Mouse (Mus musculus) right cerebral cortex, postnatal 14 days (tissue): ENCODE data around the gene Nipal3.
A peak's percentile ranks its signal among the peaks of the same experiment; 100 is the strongest.

ENCODE experiments used
- DNase-seq: peaks from one replicate; pipeline ENCODE4 v3.0.0; 2022

Nipal3 gene

DNA sequence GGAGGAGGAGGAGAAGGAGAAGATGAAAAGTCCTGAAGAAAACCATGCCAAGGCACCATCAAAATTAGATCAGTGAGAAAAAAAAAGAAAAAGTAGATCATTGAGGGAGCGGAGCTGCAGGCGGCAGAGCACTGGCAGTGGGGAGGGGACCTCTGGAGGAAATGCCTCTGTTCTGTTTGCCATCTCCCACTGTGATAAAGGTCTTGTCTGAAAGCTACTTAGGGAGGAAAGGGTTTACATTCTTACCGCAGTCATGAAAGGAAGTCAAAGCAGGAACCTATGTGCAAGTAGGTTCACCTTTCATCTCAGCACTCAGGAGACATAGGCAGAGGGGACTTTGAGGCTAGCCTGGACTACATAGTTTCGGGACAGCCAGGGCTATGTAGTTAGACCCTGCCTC, 6.7 kb upstream of the Nipal3 start:
- DNase-seq = no peak

DNA sequence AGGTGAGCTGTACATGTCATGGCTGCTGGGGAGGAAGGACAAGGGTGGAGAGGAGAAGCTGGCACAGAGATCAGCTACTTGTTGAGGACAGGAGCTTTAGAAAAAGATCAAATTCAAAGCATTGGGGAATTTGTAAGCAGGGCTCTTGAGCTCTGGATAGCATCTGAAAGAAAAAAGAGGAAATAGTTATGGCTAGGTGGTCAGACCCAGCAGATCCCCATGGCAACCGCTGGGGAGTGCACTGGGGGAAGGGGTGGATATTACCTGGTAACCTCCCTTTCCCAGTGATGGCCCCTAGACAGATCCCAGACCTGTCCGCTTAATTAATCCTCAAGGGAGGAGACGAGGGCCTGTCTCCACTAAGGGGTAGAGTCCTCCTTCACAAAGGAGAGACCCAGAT, 5.0 kb upstream of the Nipal3 start:
- DNase-seq = no peak

DNA sequence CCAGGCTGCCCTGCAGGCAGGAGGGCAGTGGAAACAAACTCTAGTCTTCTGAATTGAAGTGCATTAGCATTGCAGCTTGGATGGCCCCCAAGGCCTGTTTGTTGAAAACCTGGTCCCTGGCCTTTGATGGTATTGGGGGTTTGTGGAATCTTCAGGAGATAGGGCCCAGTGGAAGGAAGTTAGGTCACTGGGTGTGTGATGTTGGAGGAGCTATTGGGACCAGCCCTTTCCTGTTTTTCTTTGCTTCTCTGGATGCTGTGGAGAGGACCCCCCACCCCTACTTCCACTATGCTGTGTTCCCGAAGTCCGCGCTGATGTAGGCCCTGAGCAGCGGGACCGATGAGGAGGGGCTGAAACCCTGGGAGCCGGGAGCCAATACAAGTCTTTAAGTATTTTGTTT, 3.3 kb upstream of the Nipal3 start:
- no peak for DNase-seq

DNA sequence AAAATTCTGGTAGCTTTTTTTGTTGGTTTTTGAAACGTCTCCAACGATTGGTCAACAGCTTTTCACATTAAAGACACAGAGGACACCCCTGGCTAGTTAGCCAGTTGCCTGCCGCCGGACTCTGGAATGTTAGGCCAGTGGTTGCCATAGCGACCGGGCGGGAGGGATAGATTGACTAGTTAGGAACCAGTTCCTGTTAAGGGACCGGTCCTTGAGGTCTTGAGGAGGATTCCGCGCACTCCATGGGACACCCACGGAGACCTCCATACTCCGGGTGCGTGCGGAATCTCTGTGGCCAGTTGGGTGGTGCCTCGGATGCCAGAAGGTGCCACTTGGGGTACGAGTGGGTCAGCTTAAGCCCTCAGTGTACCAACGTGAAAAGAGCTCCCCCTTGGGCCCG, 972 bp upstream of the Nipal3 start:
- DNase-seq = peak; percentile 52

DNA sequence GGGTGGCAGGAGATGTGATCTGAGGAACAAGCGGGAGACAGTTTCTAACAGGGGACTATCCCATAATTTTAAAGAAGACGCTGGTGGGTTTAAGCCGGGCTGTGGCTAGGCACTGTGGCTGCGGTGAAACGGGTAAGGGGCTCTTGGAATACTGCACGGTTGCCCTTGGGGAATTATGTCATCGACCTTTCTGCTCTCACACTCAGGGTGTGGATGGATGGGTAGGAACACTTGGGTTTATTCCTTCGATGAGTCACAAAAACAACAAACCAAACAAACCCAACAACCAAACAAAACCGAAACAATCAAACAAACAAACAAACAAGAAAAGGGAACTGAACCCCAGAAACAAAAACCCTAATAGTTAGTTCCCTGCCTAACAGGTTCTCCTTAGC, 556 bp upstream of the Nipal3 start:
- DNase-seq = no peak

DNA sequence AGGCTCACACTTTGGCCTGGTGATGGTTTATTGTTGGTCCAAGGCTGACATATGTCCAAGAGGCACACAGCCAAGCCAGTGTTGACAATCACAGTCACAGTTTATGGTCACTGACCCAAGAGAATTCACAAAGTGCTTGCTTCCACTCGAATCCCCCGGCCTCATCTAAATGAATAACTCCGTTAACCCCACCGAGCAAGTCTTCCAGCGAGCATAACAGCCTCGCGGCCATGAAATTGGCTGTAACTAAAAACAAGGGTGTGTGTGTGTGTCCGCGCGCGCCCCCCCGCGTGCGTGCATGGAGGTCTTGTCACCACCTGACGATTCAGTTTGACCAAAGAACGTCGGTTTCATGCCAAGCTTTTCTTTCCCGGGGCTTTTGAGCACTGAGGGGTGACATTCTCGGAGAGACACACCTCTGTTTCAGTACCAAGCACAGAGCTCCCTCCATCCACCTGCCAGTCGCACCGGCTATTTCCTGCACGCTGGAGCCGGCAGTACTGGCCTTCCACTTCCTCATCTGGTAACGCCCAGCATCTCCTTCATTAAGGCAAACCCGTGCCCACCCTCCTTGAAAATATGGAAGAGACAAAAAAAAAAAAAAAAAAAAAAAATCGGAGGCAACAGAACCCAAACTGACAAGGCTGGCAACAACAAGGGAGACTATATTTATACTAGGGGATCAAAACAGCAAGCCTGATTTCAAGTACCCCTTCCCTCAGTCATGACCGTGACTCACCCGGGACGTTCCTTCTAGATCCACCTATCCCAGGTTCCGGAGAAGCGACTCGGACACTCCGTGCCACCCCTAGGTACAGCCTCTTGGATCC, 932 bp downstream of the Nipal3 start:
- peak; percentile 29 for DNase-seq

DNA sequence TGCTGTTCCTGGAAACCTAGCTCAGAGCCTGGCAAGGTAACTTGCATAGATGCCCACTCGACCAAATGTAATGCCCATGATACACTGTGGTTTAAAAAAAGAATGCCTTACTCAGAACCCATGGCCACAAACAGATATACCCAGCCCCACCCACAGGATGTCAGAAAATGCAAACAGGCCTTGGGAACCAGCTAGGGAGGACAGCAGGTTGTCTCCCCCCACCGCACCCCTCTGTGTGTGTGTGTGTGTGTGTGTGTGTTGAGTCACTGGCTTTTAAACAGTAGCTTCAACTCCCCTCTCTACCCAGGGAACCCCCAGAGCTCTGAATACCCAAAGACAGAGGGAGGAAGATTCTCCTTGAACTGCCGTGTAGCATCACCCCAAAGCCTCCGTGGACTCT, 1.6 kb downstream of the Nipal3 start:
- DNase-seq = no peak

DNA sequence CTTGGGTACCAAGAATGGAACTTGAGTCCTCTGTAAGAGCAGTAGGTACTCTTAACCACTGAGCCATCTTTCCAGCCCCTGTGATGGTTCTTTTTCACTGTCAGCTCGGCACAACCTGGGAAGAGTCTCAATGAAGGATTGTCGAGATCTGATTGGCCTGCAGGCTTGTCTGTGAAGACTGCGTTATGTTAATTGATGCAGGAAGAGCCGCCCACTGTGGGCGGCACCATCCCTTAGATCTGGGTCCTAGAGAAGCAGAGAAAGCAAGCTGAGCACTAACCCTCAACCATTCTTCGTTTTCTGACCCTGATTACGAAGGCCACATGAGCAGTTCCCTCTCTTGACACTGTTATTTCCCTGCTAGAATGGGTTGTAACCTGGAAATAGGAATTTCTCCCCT, 5.6 kb downstream of the Nipal3 start:
- DNase-seq = no peak

DNA sequence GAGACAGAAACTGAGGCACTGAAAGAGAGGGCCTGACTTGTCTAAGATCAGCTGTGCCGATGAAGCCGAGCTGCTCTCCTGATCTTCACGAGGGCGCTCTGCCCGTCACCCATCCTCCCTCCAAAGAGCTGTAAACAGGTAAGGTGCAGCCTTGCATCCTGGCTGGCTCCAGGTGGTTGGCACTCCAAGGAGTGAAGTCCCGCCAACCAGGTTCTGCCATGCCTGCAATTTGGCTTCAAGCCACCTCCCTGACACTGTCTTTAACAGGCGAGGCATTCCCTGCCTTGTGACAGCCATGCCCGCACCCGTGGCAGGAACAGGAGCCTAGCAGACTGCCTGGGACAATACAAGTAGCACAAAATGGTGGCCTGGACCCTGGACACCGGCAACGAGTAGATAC, 8.5 kb downstream of the Nipal3 start:
- no peak for DNase-seq

DNA sequence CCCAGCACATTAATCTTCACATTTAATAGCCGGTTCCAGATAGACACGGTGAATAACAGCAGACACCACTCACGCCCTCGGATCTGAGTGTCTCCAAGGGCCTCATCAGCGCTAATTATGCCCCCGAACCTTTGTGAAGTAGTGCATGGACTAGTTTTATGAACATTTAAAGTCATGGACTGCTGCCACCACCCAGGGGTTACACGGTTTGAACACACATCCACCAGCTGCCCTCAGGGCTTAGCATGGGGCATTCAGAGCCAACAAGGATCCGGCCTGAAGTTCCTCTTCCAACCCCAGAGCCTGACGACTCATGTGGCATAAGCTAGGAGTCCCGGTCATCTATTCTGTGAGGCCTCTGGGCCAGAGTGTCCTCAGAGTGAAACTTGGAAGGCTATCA, 9.8 kb downstream of the Nipal3 start:
- no peak for DNase-seq

DNA sequence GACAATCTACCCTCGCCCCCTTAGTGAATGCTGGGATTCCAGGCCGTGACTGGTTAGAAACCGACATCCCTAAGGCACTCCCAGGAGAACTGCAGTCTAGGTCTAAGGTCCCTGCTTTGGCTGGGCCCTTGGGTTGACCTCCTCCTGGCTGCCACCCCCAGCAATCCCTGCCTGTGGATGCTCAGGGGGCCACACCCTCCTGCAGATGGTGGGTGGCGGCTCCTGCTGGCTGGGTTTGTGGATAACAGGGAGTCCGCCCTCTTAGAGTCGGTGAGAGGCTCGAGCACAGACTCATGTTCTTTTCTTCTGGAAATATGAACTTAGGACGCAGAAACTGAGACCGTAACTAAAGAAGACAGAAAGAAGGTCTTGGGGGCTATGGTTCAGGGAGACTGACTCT, 14.5 kb downstream of the Nipal3 start:
- DNase-seq = no peak

DNA sequence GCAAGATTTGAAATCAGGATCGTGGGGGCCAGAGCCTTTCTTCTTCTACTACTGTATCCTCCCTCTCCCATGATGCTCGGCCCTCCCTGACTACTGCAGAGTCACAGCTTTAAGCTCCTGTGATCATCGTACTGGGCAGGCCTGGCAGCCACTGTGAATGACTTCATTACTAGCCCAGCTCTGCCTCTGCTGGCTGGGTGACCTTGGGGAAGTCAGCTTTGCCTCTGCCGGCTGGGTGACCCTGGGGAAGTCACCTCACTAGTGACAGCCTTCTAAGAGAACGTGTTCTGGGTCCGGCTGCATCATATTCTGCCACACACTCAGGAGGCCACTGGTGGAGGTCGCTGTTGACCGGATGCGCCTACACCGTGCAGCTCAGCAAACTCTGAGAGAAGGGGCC, 17.0 kb downstream of the Nipal3 start:
- no peak for DNase-seq

DNA sequence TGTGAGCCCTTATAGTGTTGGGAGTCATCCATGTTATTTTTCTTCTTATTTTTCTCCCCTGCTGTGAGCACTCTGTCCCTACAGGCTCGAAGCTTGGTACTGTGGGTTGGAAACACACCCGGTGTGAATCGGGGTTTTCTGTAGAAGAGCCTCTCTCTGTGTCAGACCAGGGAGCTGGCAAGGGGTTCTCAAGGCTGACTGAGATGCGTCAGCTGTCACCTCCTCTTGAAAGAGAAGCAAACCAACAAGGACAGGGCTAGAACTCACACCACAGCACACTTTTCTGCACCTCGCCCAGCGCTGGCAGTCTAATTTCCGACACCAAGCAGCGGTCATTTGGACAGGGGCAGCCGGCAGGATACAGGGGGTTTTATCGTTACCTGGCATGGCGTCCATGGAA, 31.4 kb downstream of the Nipal3 start:
- DNase-seq = no peak

DNA sequence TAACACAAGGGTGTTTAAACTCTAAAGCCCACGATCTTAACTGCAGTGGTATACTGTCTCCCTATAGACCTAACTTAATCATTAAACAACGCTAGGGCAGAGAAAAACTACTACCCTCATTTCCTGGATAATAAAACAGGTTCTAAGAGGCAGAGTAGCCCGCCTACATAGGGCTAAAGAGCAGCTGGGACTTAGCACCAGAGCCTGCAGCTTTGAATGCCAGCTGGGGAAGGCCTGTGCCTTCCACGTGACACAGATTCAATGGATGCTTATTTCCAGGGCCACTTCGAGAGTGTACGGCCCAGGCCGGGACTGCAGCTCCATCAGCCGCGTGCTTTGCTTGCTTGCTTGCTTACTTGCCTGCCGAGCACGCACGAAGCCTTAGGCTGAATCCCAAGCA, 41.3 kb downstream of the Nipal3 start:
- no peak for DNase-seq

DNA sequence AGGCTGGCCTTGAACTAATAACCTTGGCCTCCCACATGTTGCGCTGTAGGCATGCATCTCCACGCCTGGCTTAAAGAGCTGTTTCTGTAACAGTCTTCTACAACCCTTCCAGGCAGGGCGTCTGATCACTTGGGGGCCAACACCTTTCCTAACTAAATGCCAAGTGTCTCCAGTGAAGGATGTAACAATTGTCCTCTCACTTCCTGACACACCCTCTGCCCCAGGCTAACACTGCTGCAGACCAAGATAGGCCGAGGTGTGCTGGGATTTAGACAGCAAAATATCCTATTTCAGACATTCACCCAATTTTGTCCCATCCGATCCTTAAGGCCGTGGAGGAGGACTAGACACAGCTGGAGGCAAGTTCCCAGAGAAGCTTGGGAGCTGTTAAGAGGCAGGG, 41.7 kb downstream of the Nipal3 start:
- no peak for DNase-seq

DNA sequence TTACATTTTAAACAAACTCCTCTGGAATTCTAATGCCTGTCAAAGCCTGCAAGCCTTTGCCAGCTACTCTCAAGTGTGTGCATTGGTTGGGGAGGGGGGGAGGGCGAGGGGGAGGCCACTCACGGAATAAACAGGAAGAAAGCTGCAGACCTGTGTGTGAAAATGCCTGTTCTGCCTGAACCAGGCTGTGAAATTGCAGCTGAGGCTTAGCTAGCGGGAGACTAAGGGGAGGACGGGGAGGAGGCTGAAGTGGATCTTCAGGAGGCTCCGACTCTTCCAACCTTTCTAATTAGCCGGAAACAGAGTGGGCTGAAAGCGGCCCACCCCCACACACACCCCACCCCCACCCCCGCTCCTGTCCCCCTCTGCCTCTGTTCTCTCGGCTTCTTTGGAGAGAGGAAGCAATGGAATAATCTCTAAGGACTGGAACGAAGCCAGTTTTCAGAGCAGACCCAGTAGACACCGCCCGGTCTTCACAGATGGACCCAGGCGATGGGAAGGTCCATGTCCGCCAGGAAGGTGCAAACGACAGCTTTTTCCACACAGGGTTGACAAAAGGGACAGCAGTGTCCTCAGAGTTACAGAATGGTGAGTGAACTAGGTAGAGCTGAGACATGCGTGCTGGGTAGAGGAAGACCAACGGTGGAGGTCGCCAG, 43.4 kb downstream of the Nipal3 start:
- DNase-seq = no peak

DNA sequence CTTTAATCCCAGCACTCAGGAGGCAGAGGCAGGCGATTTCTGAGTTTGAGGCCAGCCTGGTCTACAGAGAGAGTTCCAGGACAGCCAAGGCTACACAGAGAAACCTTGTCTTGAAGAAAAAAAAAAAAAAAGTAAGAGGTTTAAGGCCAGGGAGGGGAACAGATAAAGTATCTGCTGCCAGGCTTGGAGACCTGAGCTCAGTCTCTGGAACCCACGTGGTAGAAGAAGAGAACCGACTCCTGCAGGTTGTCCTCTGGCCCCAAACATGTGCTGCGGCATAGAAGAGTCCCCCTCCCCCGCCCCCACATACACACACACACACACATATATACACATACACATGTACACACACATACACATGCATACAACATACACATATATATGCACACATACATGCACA, 52.4 kb downstream of the Nipal3 start:
- no peak for DNase-seq

DNA sequence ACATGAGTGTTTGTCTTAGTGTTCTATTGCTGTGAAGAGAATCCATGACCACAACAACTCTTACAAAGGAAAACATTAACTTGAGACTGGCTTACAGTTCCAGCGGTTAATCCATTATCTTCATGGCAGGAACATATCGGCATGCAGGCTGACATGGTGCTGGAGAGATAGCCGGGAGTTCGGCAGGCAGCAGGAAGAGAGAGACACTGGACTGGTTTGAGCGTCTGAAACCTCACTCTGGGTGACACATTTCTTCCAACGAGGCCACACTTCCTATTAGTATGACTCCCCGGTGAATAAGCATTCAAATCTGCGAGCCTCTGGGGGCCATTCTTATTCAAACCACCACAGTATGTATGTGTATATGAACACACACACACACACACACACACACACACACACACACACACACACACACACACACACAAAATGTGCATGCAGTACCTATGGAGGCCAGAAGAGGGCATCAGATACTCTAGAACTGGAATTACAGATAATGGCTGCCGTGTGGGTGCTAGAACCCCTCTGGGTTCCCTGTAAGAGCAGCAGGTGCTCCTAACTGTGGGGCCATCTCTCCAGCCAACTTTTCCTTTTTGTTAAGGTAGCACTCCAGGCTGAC, 54.8 kb downstream of the Nipal3 start:
- no peak for DNase-seq

DNA sequence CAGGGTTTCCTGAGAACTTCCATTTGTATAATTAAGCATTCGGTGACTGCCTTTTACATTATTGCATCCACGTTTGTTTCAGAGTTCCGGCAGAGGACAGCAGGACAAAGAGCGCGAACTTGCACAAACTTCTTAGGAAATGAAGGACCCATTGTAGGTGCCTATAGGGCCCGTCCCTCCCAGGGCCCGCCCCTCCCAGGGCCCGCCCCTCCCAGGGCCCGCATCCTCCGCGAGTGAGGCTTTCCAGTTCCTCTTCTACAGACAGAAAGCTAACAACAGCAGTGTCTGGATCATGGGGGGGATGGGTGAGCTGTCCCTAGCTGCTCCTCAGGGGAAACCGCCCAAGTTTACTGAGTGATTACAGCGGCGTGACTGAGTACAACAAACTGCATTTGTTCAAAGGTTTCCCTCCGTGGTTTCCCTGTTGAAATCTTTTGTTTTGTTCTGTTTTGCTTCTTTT, 55.6 kb downstream of the Nipal3 start:
- no peak for DNase-seq

DNA sequence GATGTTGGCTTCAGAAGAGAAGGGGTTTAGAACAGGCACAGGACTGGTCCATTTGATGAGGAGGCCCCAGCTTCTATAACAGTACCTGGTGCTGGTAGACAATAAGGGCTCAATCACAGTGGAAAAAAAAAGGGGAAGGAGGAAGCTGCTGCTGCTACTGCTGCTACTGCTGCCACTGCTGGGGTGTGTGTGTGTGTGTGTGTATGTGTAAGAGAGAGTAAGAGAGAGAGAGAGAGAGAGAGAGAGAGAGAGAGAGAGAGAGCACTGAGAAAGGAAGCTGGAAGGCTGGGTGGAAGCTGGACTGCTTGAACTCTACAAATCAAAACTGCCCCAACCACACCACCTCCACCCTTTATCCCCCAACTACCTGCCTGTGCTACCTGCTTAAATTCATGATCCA, 56.9 kb downstream of the Nipal3 start:
- no peak for DNase-seq

DNA sequence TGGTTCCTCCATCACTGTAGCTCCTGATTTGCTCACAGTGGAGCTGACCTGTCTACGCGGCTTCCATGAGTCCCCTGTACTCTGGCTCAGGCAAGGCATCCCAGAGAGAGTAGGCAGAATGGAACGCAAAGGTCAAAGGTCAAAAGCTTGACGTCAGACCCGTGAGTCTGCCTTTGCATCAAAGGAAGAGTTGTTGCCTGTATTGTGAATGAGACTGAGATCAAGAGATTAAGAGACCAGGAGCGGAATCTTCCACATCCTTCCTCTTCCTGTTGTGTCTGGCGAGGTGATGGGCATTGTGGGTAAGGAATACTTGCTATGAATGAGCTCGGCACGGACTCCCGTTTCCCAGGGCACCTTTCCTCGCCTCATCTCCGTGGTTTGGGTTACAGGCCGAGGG, 58.5 kb downstream of the Nipal3 start:
- no peak for DNase-seq

DNA sequence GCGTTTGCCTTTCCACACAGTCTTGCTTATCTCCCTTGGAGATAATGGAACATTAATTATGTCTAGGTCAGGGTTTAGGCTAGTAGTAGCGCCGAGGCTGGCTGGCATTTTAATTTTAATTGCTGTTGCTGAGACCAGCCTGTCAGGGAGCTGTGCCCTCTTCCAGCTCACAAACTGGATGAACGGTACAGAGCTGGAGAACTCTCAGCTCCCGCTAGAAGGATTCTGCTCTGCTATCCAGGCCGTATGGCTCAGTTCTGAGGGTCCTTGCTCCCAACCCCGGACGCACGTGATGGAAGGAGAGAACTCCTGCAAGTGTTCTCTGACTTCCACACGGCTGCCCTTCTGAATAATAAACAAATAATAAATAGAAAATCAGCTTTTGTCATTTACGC, 60.4 kb downstream of the Nipal3 start:
- DNase-seq = no peak

DNA sequence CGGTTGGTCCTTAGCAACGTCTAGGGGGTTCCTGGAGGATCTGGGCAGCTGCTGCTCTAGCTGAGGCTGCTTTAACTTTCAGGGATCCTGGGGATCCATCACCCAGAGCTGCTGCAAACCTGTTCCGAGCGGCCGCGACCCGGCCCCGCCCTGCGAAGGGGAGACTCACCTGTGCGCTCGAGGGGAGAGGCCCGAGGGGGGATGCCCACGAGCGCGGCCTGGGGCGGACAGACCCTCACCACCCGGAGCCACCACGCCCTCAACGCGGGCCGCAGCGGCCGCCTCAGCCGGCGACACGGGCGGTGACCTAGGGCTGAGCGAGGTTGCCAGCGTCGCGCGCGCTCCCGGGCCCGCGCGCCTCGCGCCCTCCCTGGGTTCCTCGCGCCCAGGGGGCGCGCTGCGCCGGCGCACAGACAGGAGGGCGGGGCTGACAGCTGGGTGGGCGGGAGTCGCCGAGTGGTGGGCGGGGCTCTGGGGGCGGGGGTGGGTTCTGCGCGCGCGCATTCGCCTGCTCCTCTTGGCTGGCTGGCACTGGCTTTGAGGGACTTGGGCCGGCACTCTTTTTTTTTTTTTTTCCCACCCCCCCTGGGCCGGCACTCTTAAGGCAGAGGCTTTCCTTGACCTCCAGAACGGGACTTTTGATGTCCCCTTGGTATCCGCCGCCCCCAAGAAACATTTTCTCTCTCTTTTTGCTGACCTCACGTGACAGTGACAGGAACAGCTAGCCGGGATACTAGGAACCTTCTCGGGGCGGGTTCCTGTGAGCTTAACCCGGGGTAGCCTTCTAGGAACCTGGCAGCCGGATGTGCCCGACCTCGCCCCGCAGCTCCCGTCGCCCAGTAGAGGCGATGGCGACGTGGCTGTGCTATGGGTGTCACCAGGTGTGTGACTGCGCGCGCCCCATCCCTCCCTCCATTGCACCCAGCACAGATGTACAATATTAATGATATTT, 61.1 kb downstream of the Nipal3 start, which contains the start of gene Rcan3:
Gene Rcan3 (minus strand): TSS at position 411 of the 952 bp plus-strand sequence.
- peak; percentile 69 for DNase-seq
